Comparison of ENCODE assay signal across 10 mouse cellular contexts in the genomic region with DNA sequence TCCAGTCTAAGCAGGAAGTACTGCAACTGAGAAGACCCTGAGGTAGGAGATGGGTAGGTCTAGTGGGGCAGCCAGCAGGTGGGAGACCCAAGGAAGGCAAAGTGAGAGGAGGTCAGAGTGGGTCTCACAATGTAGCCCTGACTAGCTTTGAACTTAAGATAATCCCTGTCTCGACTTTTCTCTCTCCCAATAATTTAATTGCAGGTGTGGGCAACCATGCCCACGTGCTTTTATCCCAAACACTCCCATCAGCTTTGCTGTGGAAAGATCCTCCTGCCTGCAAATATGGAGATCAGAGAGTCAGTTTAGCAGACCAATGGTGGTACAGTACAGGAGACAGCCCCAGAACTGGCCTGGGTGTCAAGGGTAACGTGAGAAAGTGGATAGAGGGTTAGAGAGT. TPM values are rescaled to one million over a fixed set of nuclear protein-coding genes. Genes with fewer than 3 reads are reported as not detected.
A peak's percentile ranks its signal among the peaks of the same experiment; 100 is the strongest.
DNase-seq lines count a peak whose midpoint lies in the region; ATAC-seq and TF ChIP-seq lines count a peak whose summit lies in the region.
"Had no signal": no experiment of that assay in that cellular context is flagged by ENCODE, and none has a peak within 500 bp of the region (broad histone marks: within the 10 kb centered on the region; RNA-seq: fewer than 3 reads in every experiment).

No protein-coding gene starts in this region.

- no peaks in the 10 kb centered on the region for H3K9me3 ChIP-seq in hindbrain, embryonic 10.5 days
- H3K9me3 ChIP-seq in hindbrain, embryonic 11.5 days (ENCODE audit: control insufficient read depth, low read length), result no peaks in the 10 kb centered on the region
- no peaks in the 10 kb centered on the region for H3K9me3 ChIP-seq in G1E (replicated peaks)
- no peaks in the 10 kb centered on the region for H3K9me3 ChIP-seq in liver, embryonic 15.5 days (replicated peaks)

- no peak overlapping the region for H3K4me2 ChIP-seq in hindbrain, embryonic 11.5 days (replicated peaks; ENCODE audit: low read depth, low read length)
- peak overlapping the region; percentile 100 for H3K4me2 ChIP-seq in liver, embryonic 15.5 days

- H3K9ac ChIP-seq in hindbrain, embryonic 11.5 days (ENCODE audit: low read depth, low read length), result no peak overlapping the region
- peak overlapping the region; percentile 90 for H3K9ac ChIP-seq in liver, embryonic 15.5 days

- no peak overlapping the region for H3K27ac ChIP-seq in hindbrain, embryonic 10.5 days
- no peak overlapping the region for H3K27ac ChIP-seq in hindbrain, embryonic 11.5 days (ENCODE audit: low read depth, low read length)
- no peak overlapping the region for H3K27ac ChIP-seq in brown adipose tissue, adult 24 weeks (replicated peaks; ENCODE audit: low read depth, low read length)
- H3K27ac ChIP-seq in liver, embryonic 15.5 days (replicated peaks), result peak overlapping the region; percentile 98

- H3K4me3 ChIP-seq in hindbrain, embryonic 10.5 days, result peak overlapping the region; percentile 70; the same call in 1 of the 2 replicates
- H3K4me3 ChIP-seq in hindbrain, embryonic 11.5 days (ENCODE audit: low read depth, low read length), result no peak overlapping the region
- H3K4me3 ChIP-seq in G1E (ENCODE audit: low read depth, low read length), result peak overlapping the region; percentile 97; the same call in 1 of the 2 replicates
- H3K4me3 ChIP-seq in brown adipose tissue, adult 24 weeks (ENCODE audit: insufficient read depth, low read depth, low read length), result 0 out of 2 replicates have a peak overlapping the region, but pooled peaks have one; percentile 12
- H3K4me3 ChIP-seq in liver, embryonic 15.5 days (replicated peaks), result peak overlapping the region; percentile 81

- peaks cover 32% of the 10 kb centered on the region for H3K4me1 ChIP-seq in hindbrain, embryonic 10.5 days (replicated peaks)
- peaks cover 9% of the 10 kb centered on the region for H3K4me1 ChIP-seq in hindbrain, embryonic 11.5 days (replicated peaks; ENCODE audit: control insufficient read depth, insufficient read depth, low read length)
- H3K4me1 ChIP-seq in G1E (ENCODE audit: insufficient read depth, low read depth, low read length), result peaks cover 51% of the 10 kb centered on the region
- peaks cover 5% of the 10 kb centered on the region; the same call in 1 of the 2 replicates for H3K4me1 ChIP-seq in brown adipose tissue, adult 24 weeks (ENCODE audit: control insufficient read depth, insufficient read depth, insufficient read length, low read length)
- H3K4me1 ChIP-seq in liver, embryonic 15.5 days (replicated peaks), result peaks cover 62% of the 10 kb centered on the region

- 75% methylated on average over 3 of the region's 3 CpGs for WGBS in hindbrain, embryonic 10.5 days
- 78% methylated on average over 3 of the region's 3 CpGs for WGBS in hindbrain, embryonic 11.5 days
- 64% methylated on average over 3 of the region's 3 CpGs for WGBS in liver, embryonic 15.5 days (ENCODE audit: insufficient replicate concordance)

- H3K27me3 ChIP-seq in hindbrain, embryonic 10.5 days (ENCODE audit: insufficient read depth, poor library complexity, severe bottlenecking), result no peaks in the 10 kb centered on the region; the same call in 1 of the 2 replicates
- no peaks in the 10 kb centered on the region for H3K27me3 ChIP-seq in hindbrain, embryonic 11.5 days (ENCODE audit: control insufficient read depth, insufficient read depth, low read length)
- peaks cover 5% of the 10 kb centered on the region for H3K27me3 ChIP-seq in G1E (ENCODE audit: insufficient read depth, low read length)
- H3K27me3 ChIP-seq in liver, embryonic 15.5 days, result 0 out of 2 replicates have a peak, but pooled peaks cover under 1% of the 10 kb centered on the region

- peaks cover 56% of the 10 kb centered on the region for H3K36me3 ChIP-seq in hindbrain, embryonic 10.5 days
- no peaks in the 10 kb centered on the region for H3K36me3 ChIP-seq in hindbrain, embryonic 11.5 days (ENCODE audit: control insufficient read depth, insufficient read depth, low read length)
- H3K36me3 ChIP-seq in G1E (replicated peaks), result peaks cover 60% of the 10 kb centered on the region
- H3K36me3 ChIP-seq in liver, embryonic 15.5 days (replicated peaks), result peaks cover 50% of the 10 kb centered on the region

- TF ChIP-seq CTCF in G1E (IDR thresholded peaks at IDR 0.05; ENCODE audit: low read depth, low read length), result no peak

- ATAC-seq in hindbrain, embryonic 11.5 days (ENCODE audit: low FRiP score), result no peak
- no peak for ATAC-seq in G1E (ENCODE audit: extremely low read depth, insufficient number of reproducible peaks, low FRiP score, poor library complexity, severe bottlenecking)
- ATAC-seq in liver, embryonic 15.5 days (ENCODE audit: insufficient read depth), result no peak

- DNase-seq in hindbrain, embryonic 10.5 days (ENCODE audit: low spot score), result no peak
- DNase-seq in hindbrain, embryonic 11.5 days (ENCODE audit: low spot score), result no peak
- DNase-seq in G1E (ENCODE audit: low spot score), result no peak
- no peak for DNase-seq in thymus, adult 18-20 months
- no peak for DNase-seq in adrenal gland, postnatal 36 days
- DNase-seq: kidney, postnatal 25 days; lung, adult 2 months; spleen, adult 18-20 months had no signal

RNA-seq across cellular contexts. Expression of gene Abtb1, which starts 1.6 kb away (rescaled TPM):
- polyA plus RNA-seq in hindbrain, embryonic 10.5 days (2016; fragmentation: Nextera tagmentation; extraction: Ambion mirVana), result 27.2 and 27.5 TPM in 2 replicates
- polyA plus RNA-seq in hindbrain, embryonic 11.5 days (2014; fragmentation: Nextera tagmentation; extraction: Ambion mirVana), result 16.1 and 18.4 TPM in 2 replicates
- total RNA-seq in G1E (2014; fragmentation: Nextera tagmentation) (9.6 and 17.5 TPM in 2 replicates), G1E (2017) (40.3 and 50.3 TPM in 2 replicates)
- polyA plus RNA-seq in G1E (2012), result 18.0 and 22.2 TPM in 2 replicates
- polyA plus RNA-seq in brown adipose tissue, adult 24 weeks (2012; ENCODE audit: insufficient read depth, insufficient read length, missing spikeins), result 8.6 and 12.6 TPM in 2 replicates
- polyA plus RNA-seq in liver, embryonic 15.5 days (2015; fragmentation: Nextera tagmentation; extraction: Ambion mirVana), result 57.7 and 66.9 TPM in 2 replicates
- 10 to 100 TPM; 19.3 to 30.3 TPM for total RNA-seq in adrenal gland, postnatal 36 days (2021)

RNA-seq across cellular contexts. Expression of gene Podxl2, which starts 34.6 kb away (rescaled TPM):
- 81.1 and 182 TPM in 2 replicates for polyA plus RNA-seq in hindbrain, embryonic 10.5 days (2016; fragmentation: Nextera tagmentation; extraction: Ambion mirVana)
- polyA plus RNA-seq in hindbrain, embryonic 11.5 days (2014; fragmentation: Nextera tagmentation; extraction: Ambion mirVana), result 151 and 156 TPM in 2 replicates
- total RNA-seq in G1E (2014; fragmentation: Nextera tagmentation) (not detected in 2 replicates), G1E (2017) (0.27 TPM in 1 of 2 replicates, not detected in the other)
- polyA plus RNA-seq in G1E (2012), result 0.19 TPM in 1 of 2 replicates, not detected in the other
- polyA plus RNA-seq in brown adipose tissue, adult 24 weeks (2012; ENCODE audit: insufficient read depth, insufficient read length, missing spikeins), result 1.1 and 1.6 TPM in 2 replicates
- 1.7 and 1.8 TPM in 2 replicates for polyA plus RNA-seq in liver, embryonic 15.5 days (2015; fragmentation: Nextera tagmentation; extraction: Ambion mirVana)
- total RNA-seq in adrenal gland, postnatal 36 days (2021), result 10 to 100 TPM; 34.6 to 61.1 TPM

RNA-seq across cellular contexts. Expression of gene Mcm2, which starts 58.4 kb away (rescaled TPM):
- 222 and 292 TPM in 2 replicates for polyA plus RNA-seq in hindbrain, embryonic 10.5 days (2016; fragmentation: Nextera tagmentation; extraction: Ambion mirVana)
- 146 and 191 TPM in 2 replicates for polyA plus RNA-seq in hindbrain, embryonic 11.5 days (2014; fragmentation: Nextera tagmentation; extraction: Ambion mirVana)
- total RNA-seq in G1E (2014; fragmentation: Nextera tagmentation) (146 and 149 TPM in 2 replicates), G1E (2017) (171 and 181 TPM in 2 replicates)
- polyA plus RNA-seq in G1E (2012), result 1,259 and 1,797 TPM in 2 replicates
- polyA plus RNA-seq in brown adipose tissue, adult 24 weeks (2012; ENCODE audit: insufficient read depth, insufficient read length, missing spikeins), result 1.7 and 1.8 TPM in 2 replicates
- polyA plus RNA-seq in liver, embryonic 15.5 days (2015; fragmentation: Nextera tagmentation; extraction: Ambion mirVana), result 147 and 155 TPM in 2 replicates
- total RNA-seq in adrenal gland, postnatal 36 days (2021), result 10 to 100 TPM; 28.9 to 40.1 TPM

Comparison
In these comparisons a context has a peak if more than half of its experiments do, and no peak if none do; other contexts are left out.
1. RNA of gene Podxl2, which starts 34.6 kb away (polyA plus RNA-seq): 81.1 to 182 TPM in hindbrain, embryonic 10.5 days and 151 to 156 TPM in hindbrain, embryonic 11.5 days; 1.7 to 1.8 TPM in liver, embryonic 15.5 days, 1.1 to 1.6 TPM in brown adipose tissue, adult 24 weeks and 0.19 TPM in G1E; every median in the first group is over 10 times any median in the second.
2. RNA of gene Mcm2, which starts 58.4 kb away (polyA plus RNA-seq): 1,259 to 1,797 TPM in G1E, 222 to 292 TPM in hindbrain, embryonic 10.5 days, 147 to 155 TPM in liver, embryonic 15.5 days and 146 to 191 TPM in hindbrain, embryonic 11.5 days; 1.7 to 1.8 TPM in brown adipose tissue, adult 24 weeks; every median in the first group is over 10 times any median in the second.